Comparison of ENCODE assay signal across 8 mouse cellular contexts in genomic region chr3:89519894-89520293, GRCm38 (mm10). TPM values are rescaled to one million over a fixed set of nuclear protein-coding genes. Genes with fewer than 3 reads are reported as not detected.
DNase-seq lines count a peak whose midpoint lies in the region; ATAC-seq and TF ChIP-seq lines count a peak whose summit lies in the region.

Gene Kcnn3 (plus strand): TSS chr3:89520164.

- no peak for TF ChIP-seq POLR2A in liver, adult 2 months (IDR thresholded peaks at IDR 0.05; ENCODE audit: extremely low read depth, insufficient read depth, low read length)

- H3K27ac ChIP-seq in forebrain, embryonic 14.5 days (ENCODE audit: low read depth, low read length): peak within 1 kb of the TSS; percentile 60; the same call in 1 of the 2 replicates
- no peak within 1 kb of the TSS for H3K27ac ChIP-seq in heart, embryonic 16.5 days (ENCODE audit: low read length)
- no peak within 1 kb of the TSS for H3K27ac ChIP-seq in liver, adult 2 months (replicated peaks; ENCODE audit: insufficient read depth, low read depth, low read length)
- no peak within 1 kb of the TSS for H3K27ac ChIP-seq in stomach, embryonic 14.5 days (ENCODE audit: low read length)

- under 1% methylated on average over 15 of the region's 15 CpGs for WGBS in forebrain, embryonic 14.5 days
- WGBS in heart, embryonic 16.5 days: under 1% methylated on average over 15 of the region's 15 CpGs
- 1% methylated on average over 15 of the region's 15 CpGs for WGBS in liver, adult 2 months
- WGBS in stomach, embryonic 14.5 days: 0% methylated on average over 15 of the region's 15 CpGs

- DNase-seq in forebrain, embryonic 14.5 days (ENCODE audit: low spot score): peak; percentile 98
- peak; percentile 92 for DNase-seq in kidney, postnatal 14 days
- DNase-seq in liver, adult 2 months (ENCODE audit: extremely low read depth, low read depth, low spot score): peak; percentile 22

- H3K4me2 ChIP-seq in forebrain, embryonic 14.5 days (ENCODE audit: low read length): peak within 1 kb of the TSS; percentile 92
- H3K4me2 ChIP-seq in heart, embryonic 16.5 days (ENCODE audit: low read depth, low read length): peak within 1 kb of the TSS; percentile 92
- H3K4me2 ChIP-seq in stomach, embryonic 14.5 days (replicated peaks; ENCODE audit: low read depth, low read length): peak within 1 kb of the TSS; percentile 78

- peaks cover 34% of the 10 kb centered on the region for H3K4me1 ChIP-seq in E14TG2a.4 (replicated peaks; ENCODE audit: low read depth, low read length)
- H3K4me1 ChIP-seq in forebrain, embryonic 14.5 days (ENCODE audit: control insufficient read depth, insufficient read depth, low read length): peaks cover 19% of the 10 kb centered on the region
- peaks cover 20% of the 10 kb centered on the region for H3K4me1 ChIP-seq in heart, embryonic 16.5 days (ENCODE audit: control insufficient read depth, insufficient read depth, low read length)
- H3K4me1 ChIP-seq in liver, adult 2 months (ENCODE audit: control insufficient read depth, insufficient read depth, low read length): no peaks in the 10 kb centered on the region
- peaks cover 18% of the 10 kb centered on the region for H3K4me1 ChIP-seq in stomach, embryonic 14.5 days (ENCODE audit: control insufficient read depth, insufficient read depth, low read length)

- peak within 1 kb of the TSS; percentile 79 for H3K4me3 ChIP-seq in E14TG2a.4 (replicated peaks; ENCODE audit: low read length)
- H3K4me3 ChIP-seq in forebrain, embryonic 14.5 days (ENCODE audit: low read depth, low read length): peak within 1 kb of the TSS; percentile 44
- peak within 1 kb of the TSS; percentile 51 for H3K4me3 ChIP-seq in heart, embryonic 16.5 days (ENCODE audit: low read length)
- no peak within 1 kb of the TSS; the same call in 1 of the 2 replicates for H3K4me3 ChIP-seq in liver, adult 2 months (ENCODE audit: insufficient read depth, low read depth, low read length)
- H3K4me3 ChIP-seq in stomach, embryonic 14.5 days (ENCODE audit: low read depth, low read length): peak within 1 kb of the TSS; percentile 34

- H3K79me2 ChIP-seq in liver, adult 2 months (ENCODE audit: control insufficient read depth, insufficient read depth, low read length): no peaks in the 10 kb centered on the region

- no peaks in the 10 kb centered on the region for H3K36me3 ChIP-seq in E14TG2a.4 (ENCODE audit: insufficient read depth, low read length)
- H3K36me3 ChIP-seq in forebrain, embryonic 14.5 days (ENCODE audit: control insufficient read depth, insufficient read depth, low read length): no peaks in the 10 kb centered on the region
- H3K36me3 ChIP-seq in heart, embryonic 16.5 days (ENCODE audit: control insufficient read depth, insufficient read depth): no peaks in the 10 kb centered on the region
- no peaks in the 10 kb centered on the region for H3K36me3 ChIP-seq in liver, adult 2 months (ENCODE audit: control insufficient read depth, insufficient read depth, low read length)
- no peaks in the 10 kb centered on the region for H3K36me3 ChIP-seq in stomach, embryonic 14.5 days (ENCODE audit: control insufficient read depth, insufficient read depth, low read length)

- peak within 1 kb of the TSS; percentile 71 for H3K9ac ChIP-seq in forebrain, embryonic 14.5 days (ENCODE audit: low read length)
- peak within 1 kb of the TSS; percentile 62 for H3K9ac ChIP-seq in heart, embryonic 16.5 days (ENCODE audit: low read length)
- no peak within 1 kb of the TSS for H3K9ac ChIP-seq in liver, adult 2 months (ENCODE audit: low read depth, low read length)
- H3K9ac ChIP-seq in stomach, embryonic 14.5 days (replicated peaks; ENCODE audit: low read depth, low read length): peak within 1 kb of the TSS; percentile 15

- no peak for TF ChIP-seq CTCF in E14TG2a.4 (conservative IDR thresholded peaks at IDR 0.05; ENCODE audit: low read length)
- TF ChIP-seq CTCF in liver, adult 2 months (IDR thresholded peaks at IDR 0.05; ENCODE audit: low read depth, low read length): no peak

- peaks cover 5% of the 10 kb centered on the region; the same call in 1 of the 2 replicates for H3K9me3 ChIP-seq in E14TG2a.4 (ENCODE audit: low read length)
- peaks cover 6% of the 10 kb centered on the region; the same call in 1 of the 2 replicates for H3K9me3 ChIP-seq in forebrain, embryonic 14.5 days (replicated peaks; ENCODE audit: control insufficient read depth, low read length)
- H3K9me3 ChIP-seq in heart, embryonic 16.5 days (replicated peaks; ENCODE audit: control insufficient read depth, low read length): peaks cover 5% of the 10 kb centered on the region
- H3K9me3 ChIP-seq in stomach, embryonic 14.5 days (ENCODE audit: control insufficient read depth, low read depth, low read length): peaks cover 7% of the 10 kb centered on the region; the same call in 1 of the 2 replicates

- peaks cover 60% of the 10 kb centered on the region for H3K27me3 ChIP-seq in E14TG2a.4 (ENCODE audit: insufficient read depth, low read length)
- no peaks in the 10 kb centered on the region for H3K27me3 ChIP-seq in forebrain, embryonic 14.5 days (replicated peaks; ENCODE audit: control insufficient read depth, insufficient read depth, low read length)
- peaks cover 39% of the 10 kb centered on the region for H3K27me3 ChIP-seq in heart, embryonic 16.5 days (ENCODE audit: control insufficient read depth, insufficient read depth, low read length)
- H3K27me3 ChIP-seq in liver, adult 2 months (ENCODE audit: control insufficient read depth, insufficient read depth, low read length): peaks cover 20% of the 10 kb centered on the region
- no peaks in the 10 kb centered on the region for H3K27me3 ChIP-seq in stomach, embryonic 14.5 days (ENCODE audit: control insufficient read depth, insufficient read depth, low read length)

- ATAC-seq in cerebellum, adult (ENCODE audit: insufficient number of reproducible peaks, low FRiP score, low TSS enrichment): 0 out of 2 replicates have a peak, but pooled peaks have one; percentile 45
- peak; percentile 94 for ATAC-seq in forebrain, embryonic 14.5 days
- peak; percentile 85 for ATAC-seq in heart, embryonic 16.5 days (replicated peaks; ENCODE audit: extremely low read depth, insufficient read depth, low FRiP score)
- ATAC-seq in monocyte, adult 5-6 weeks (replicated peaks; ENCODE audit: insufficient number of reproducible peaks, low FRiP score, low TSS enrichment, poor library complexity, severe bottlenecking): peak; percentile 66
- peak; percentile 91 for ATAC-seq in stomach, embryonic 14.5 days (ENCODE audit: insufficient number of reproducible peaks, insufficient read depth, low FRiP score, low read depth)

RNA-seq across cellular contexts. Expression of gene Kcnn3, which starts in this region (rescaled TPM):
- 4.8 and 6.1 TPM in 2 replicates for polyA plus RNA-seq in forebrain, embryonic 14.5 days (2014; fragmentation: Nextera tagmentation; extraction: Ambion mirVana)
- 3.5 and 4.0 TPM in 2 replicates for polyA plus RNA-seq in heart, embryonic 16.5 days (2015; fragmentation: Nextera tagmentation; extraction: Ambion mirVana)
- under 0.01 and 0.13 TPM in 2 replicates for total RNA-seq in liver, adult 2 months (2014; rRNA removed)
- 0.06 TPM in 1 of 2 replicates, not detected in the other for polyA plus RNA-seq in liver, adult 2 months (2012; rRNA removed)
- total RNA-seq in monocyte, adult 5-6 weeks (2017): not detected in 3 replicates
- polyA plus RNA-seq in stomach, embryonic 14.5 days (2014; fragmentation: Nextera tagmentation; extraction: Ambion mirVana): 4.4 and 6.0 TPM in 2 replicates

Comparison
In these comparisons a context has a peak if more than half of its experiments do, and no peak if none do; other contexts are left out.
1. Peak in DNase-seq in liver, adult 2 months; RNA of the gene not detected or under 1 TPM.
2. Peak in ATAC-seq in monocyte, adult 5-6 weeks; RNA of the gene not detected or under 1 TPM.
3. DNase-seq: peak in every context shown above with its lines; median percentile 98 in forebrain, embryonic 14.5 days; 92 in kidney, postnatal 14 days; 22 in liver, adult 2 months.